Mouse (Mus musculus) heart, postnatal 25 days (tissue): Measurements from ENCODE around the gene Pik3ip1. TPM values are rescaled to one million over a fixed set of nuclear protein-coding genes. Genes with fewer than 3 reads are reported as not detected.

ENCODE experiments used
- DNase-seq: peaks from one replicate; pipeline ENCODE4 v3.0.0; 2022; ENCODE audit warnings: low spot score
- intact Hi-C: fragments of 180-260 bp; cut with DNase I; formaldehyde crosslinking; loops from one replicate; pipeline ENCODE4 v1.15.1; 2025
- total RNA-seq, 2 experiments: library from RNA; stranded (reverse); gene quantifications; 2 replicates each; pipeline ENCODE4 v1.2.3; 2021

The Pik3ip1 gene
- total RNA-seq, 2 experiments from 2014 or later: 39.4 to 42.4 TPM

GRCm38 (mm10) chr11:3370928-3371598 lies 40.9 kb downstream of the Pik3ip1 start:
- DNase-seq: peak; percentile 66
- intact Hi-C loops: no loop called here

- no peak for DNase-seq
- intact Hi-C loops: no loop called here
These were observed 41.5 kb downstream of the Pik3ip1 start for GRCm38 (mm10) chr11:3371599-3372295.

GRCm38 (mm10) chr11:3373591-3374292 lies 43.5 kb downstream of the Pik3ip1 start:
- no peak for DNase-seq

GRCm38 (mm10) chr11:3374293-3374645 lies 44.1 kb downstream of the Pik3ip1 start:
- intact Hi-C loops: no loop called here
- DNase-seq: no peak

More at GRCm38 (mm10) chr11:3373591-3374292, 43.5 kb downstream of the Pik3ip1 start:
- intact Hi-C loops: no loop called here

GRCm38 (mm10) chr11:3374741-3375140 lies 44.5 kb downstream of the Pik3ip1 start:
- no peak for DNase-seq
- intact Hi-C loops: no loop called here

- DNase-seq: no peak
- intact Hi-C loops: no loop called here
These were observed 49.2 kb downstream of the Pik3ip1 start for GRCm38 (mm10) chr11:3379427-3379826.

GRCm38 (mm10) chr11:3381148-3381814 lies 51.1 kb downstream of the Pik3ip1 start:
- no peak for DNase-seq
- intact Hi-C loops: no loop called here

- no peak for DNase-seq
- intact Hi-C loops: no loop called here
These were observed 52.7 kb downstream of the Pik3ip1 start for GRCm38 (mm10) chr11:3382602-3383594.

GRCm38 (mm10) chr11:3386941-3387368 lies 56.8 kb downstream of the Pik3ip1 start:
- intact Hi-C loops: loop anchor here (1.0 to 2.0 kb wide), 3 partner anchors 22 to 126 kb away; partner anchors contain the start of gene Limk2
- DNase-seq: peak; percentile 53

- DNase-seq: no peak
- intact Hi-C loops: loop anchor here (1.0 to 2.0 kb wide), 3 partner anchors 22 to 125 kb away; partner anchors contain the start of gene Limk2
These were observed 57.4 kb downstream of the Pik3ip1 start for GRCm38 (mm10) chr11:3387482-3388196.

GRCm38 (mm10) chr11:3389996-3390395 lies 59.8 kb downstream of the Pik3ip1 start:
- DNase-seq: no peak

GRCm38 (mm10) chr11:3390789-3391188 lies 60.6 kb downstream of the Pik3ip1 start:
- DNase-seq: no peak
- intact Hi-C loops: no loop called here

More at GRCm38 (mm10) chr11:3389996-3390395, 59.8 kb downstream of the Pik3ip1 start:
- intact Hi-C loops: no loop called here

- no peak for DNase-seq
- intact Hi-C loops: no loop called here
These were observed 62.3 kb downstream of the Pik3ip1 start for GRCm38 (mm10) chr11:3392526-3392925.

Other genes with a start within 250 kb of the Pik3ip1 start
- gene Sfi1, start 136.9 kb upstream of the Pik3ip1 start, total RNA-seq: 10 to 100 TPM; 19.1 to 21.7 TPM
- gene Eif4enif1, start 128.0 kb upstream of the Pik3ip1 start, total RNA-seq: 10 to 100 TPM; 42.1 to 45.1 TPM
- gene Drg1, start 64.0 kb upstream of the Pik3ip1 start, total RNA-seq: 10 to 100 TPM; 58.0 to 65.0 TPM
- 10 to 100 TPM; 25.6 to 26.4 TPM for gene Patz1, start 41.5 kb upstream of the Pik3ip1 start, total RNA-seq
- 10 to 100 TPM; 17.2 to 18.5 TPM for gene Limk2, start 78.8 kb downstream of the Pik3ip1 start, total RNA-seq
- gene Rnf185, start 122.0 kb downstream of the Pik3ip1 start, total RNA-seq: 10 to 100 TPM; 19.5 to 20.2 TPM
- not detected for gene Pla2g3, start 157.9 kb downstream of the Pik3ip1 start, total RNA-seq
- 10 to 100 TPM; 29.4 to 30.6 TPM for gene Inpp5j, start 174.4 kb downstream of the Pik3ip1 start, total RNA-seq
- 10 to 100 TPM; 40.6 to 44.9 TPM for gene Selenom, start 184.3 kb downstream of the Pik3ip1 start, total RNA-seq
- 100 to 1,000 TPM; 170 to 174 TPM for gene Smtn, start 210.2 kb downstream of the Pik3ip1 start, total RNA-seq